In genomic region chr9:59955692-59956091, GRCm38 (mm10) we compare ENCODE assay signal across 18 mouse cellular contexts. TPM values are rescaled to one million over a fixed set of nuclear protein-coding genes. Genes with fewer than 3 reads are reported as not detected.
DNase-seq lines count a peak whose midpoint lies in the region; ATAC-seq and TF ChIP-seq lines count a peak whose summit lies in the region.
"Had no signal": no experiment of that assay in that cellular context is flagged by ENCODE, and none has a peak within 500 bp of the region (broad histone marks: within the 10 kb centered on the region; RNA-seq: fewer than 3 reads in every experiment).

No protein-coding gene starts in this region.

- H3K36me3 ChIP-seq in heart, embryonic 12.5 days, result no peaks in the 10 kb centered on the region
- H3K36me3 ChIP-seq in embryonic facial prominence, embryonic 13.5 days, result no peaks in the 10 kb centered on the region
- no peaks in the 10 kb centered on the region for H3K36me3 ChIP-seq in heart, postnatal 0 days (replicated peaks; ENCODE audit: control insufficient read depth, insufficient read depth, low read length)
- H3K36me3 ChIP-seq in limb, embryonic 14.5 days (ENCODE audit: control insufficient read depth, insufficient read depth, low read length), result no peaks in the 10 kb centered on the region
- H3K36me3 ChIP-seq: midbrain, embryonic 13.5 days had no signal

- no peaks in the 10 kb centered on the region for H3K27me3 ChIP-seq in heart, embryonic 12.5 days (replicated peaks)
- H3K27me3 ChIP-seq in embryonic facial prominence, embryonic 13.5 days, result no peaks in the 10 kb centered on the region
- H3K27me3 ChIP-seq in heart, postnatal 0 days (ENCODE audit: control insufficient read depth, insufficient read depth, low read length), result no peaks in the 10 kb centered on the region
- no peaks in the 10 kb centered on the region for H3K27me3 ChIP-seq in limb, embryonic 14.5 days (ENCODE audit: control insufficient read depth, insufficient read depth, low read length)
- H3K27me3 ChIP-seq: midbrain, embryonic 13.5 days had no signal

- TF ChIP-seq CTCF in heart, postnatal 0 days (IDR thresholded peaks at IDR 0.05; ENCODE audit: low read depth), result no peak

- no peak for DNase-seq in heart, adult 9 months (ENCODE audit: low spot score in 2 of 2)
- peak; percentile 68 for DNase-seq in heart, postnatal 0 days (ENCODE audit: low spot score)
- no peak for DNase-seq in limb, embryonic 14.5 days (ENCODE audit: low spot score)
- DNase-seq in adrenal gland, postnatal 25 days, result no peak
- no peak for DNase-seq in adrenal gland, postnatal 14 days
- DNase-seq: adrenal gland, adult 2 months; cerebellum, adult 2 months; liver, postnatal 0 days; thymus, adult 2 months had no signal

- H3K9ac ChIP-seq in heart, embryonic 12.5 days, result no peak overlapping the region
- no peak overlapping the region for H3K9ac ChIP-seq in embryonic facial prominence, embryonic 13.5 days
- H3K9ac ChIP-seq in heart, postnatal 0 days (replicated peaks; ENCODE audit: low read depth, low read length), result no peak overlapping the region
- no peak overlapping the region for H3K9ac ChIP-seq in limb, embryonic 14.5 days (ENCODE audit: low read depth, low read length, severe bottlenecking)
- H3K9ac ChIP-seq: liver, postnatal 0 days; midbrain, embryonic 13.5 days had no signal

- peaks cover 22% of the 10 kb centered on the region for H3K4me1 ChIP-seq in heart, embryonic 12.5 days (replicated peaks)
- peaks cover 18% of the 10 kb centered on the region for H3K4me1 ChIP-seq in embryonic facial prominence, embryonic 13.5 days
- H3K4me1 ChIP-seq in heart, postnatal 0 days (ENCODE audit: control insufficient read depth, insufficient read depth), result peaks cover 9% of the 10 kb centered on the region; the same call in 1 of the 2 replicates
- 0 out of 2 replicates have a peak, but pooled peaks cover 3% of the 10 kb centered on the region for H3K4me1 ChIP-seq in limb, embryonic 14.5 days (ENCODE audit: control insufficient read depth, insufficient read depth, low read length)

- H3K4me2 ChIP-seq in heart, embryonic 12.5 days, result peak overlapping the region; percentile 26; the same call in 1 of the 2 replicates
- peak overlapping the region; percentile 49; the same call in 1 of the 2 replicates for H3K4me2 ChIP-seq in embryonic facial prominence, embryonic 13.5 days
- no peak overlapping the region for H3K4me2 ChIP-seq in heart, postnatal 0 days (ENCODE audit: low read depth, low read length)
- H3K4me2 ChIP-seq in limb, embryonic 14.5 days (replicated peaks; ENCODE audit: low read depth, low read length, severe bottlenecking), result no peak overlapping the region
- H3K4me2 ChIP-seq: midbrain, embryonic 13.5 days had no signal

- WGBS in heart, embryonic 12.5 days, result 41% methylated on average over 6 of the region's 6 CpGs
- 56% methylated on average over 6 of the region's 6 CpGs for WGBS in embryonic facial prominence, embryonic 13.5 days
- 25% methylated on average over 6 of the region's 6 CpGs for WGBS in heart, postnatal 0 days
- 55% methylated on average over 6 of the region's 6 CpGs for WGBS in limb, embryonic 14.5 days

- peak; percentile 79; the same call in 1 of the 2 replicates for TF ChIP-seq EP300 in heart, postnatal 0 days (IDR thresholded peaks at IDR 0.05; ENCODE audit: low read depth)

- H3K4me3 ChIP-seq in heart, embryonic 12.5 days, result no peak overlapping the region
- no peak overlapping the region for H3K4me3 ChIP-seq in embryonic facial prominence, embryonic 13.5 days
- no peak overlapping the region for H3K4me3 ChIP-seq in heart, postnatal 0 days (ENCODE audit: low read depth, low read length)
- H3K4me3 ChIP-seq in limb, embryonic 14.5 days (replicated peaks; ENCODE audit: low read length), result no peak overlapping the region
- H3K4me3 ChIP-seq: midbrain, embryonic 13.5 days had no signal

- no peak for ATAC-seq in heart, embryonic 12.5 days (ENCODE audit: insufficient number of reproducible peaks, low FRiP score)
- ATAC-seq in embryonic facial prominence, embryonic 13.5 days (ENCODE audit: insufficient number of reproducible peaks, insufficient read depth, low FRiP score, low TSS enrichment, low read depth), result no peak
- ATAC-seq in heart, postnatal 0 days (ENCODE audit: insufficient read depth, low read depth), result peak; percentile 71
- ATAC-seq in limb, embryonic 14.5 days (ENCODE audit: low FRiP score, low read depth), result peak; percentile 35; the same call in 1 of the 2 replicates
- ATAC-seq: liver, postnatal 0 days; midbrain, embryonic 13.5 days had no signal

- H3K27ac ChIP-seq in heart, embryonic 12.5 days (ENCODE audit: poor library complexity, severe bottlenecking), result peak overlapping the region; percentile 60
- peak overlapping the region; percentile 57 for H3K27ac ChIP-seq in embryonic facial prominence, embryonic 13.5 days
- peak overlapping the region; percentile 54 for H3K27ac ChIP-seq in heart, postnatal 0 days (ENCODE audit: low read depth)
- H3K27ac ChIP-seq in limb, embryonic 14.5 days (replicated peaks; ENCODE audit: low read depth, low read length), result peak overlapping the region; percentile 27
- H3K27ac ChIP-seq: macrophage; midbrain, embryonic 13.5 days had no signal

- TF ChIP-seq POLR2A in limb, embryonic 14.5 days (IDR thresholded peaks at IDR 0.05; ENCODE audit: borderline replicate concordance, extremely low read depth, insufficient read depth, insufficient read length), result no peak

- no peaks in the 10 kb centered on the region for H3K9me3 ChIP-seq in heart, embryonic 12.5 days (replicated peaks)
- no peaks in the 10 kb centered on the region for H3K9me3 ChIP-seq in embryonic facial prominence, embryonic 13.5 days
- H3K9me3 ChIP-seq in heart, postnatal 0 days (replicated peaks; ENCODE audit: control insufficient read depth, low read length), result no peaks in the 10 kb centered on the region
- H3K9me3 ChIP-seq in limb, embryonic 14.5 days (ENCODE audit: control insufficient read depth, low read length), result no peaks in the 10 kb centered on the region
- H3K9me3 ChIP-seq: midbrain, embryonic 13.5 days had no signal

RNA-seq across cellular contexts. Expression of gene Nr2e3, which starts 4.8 kb away (rescaled TPM):
- 0.09 TPM in 1 of 2 replicates, not detected in the other for polyA plus RNA-seq in heart, embryonic 12.5 days (2016; fragmentation: Nextera tagmentation; extraction: Ambion mirVana)
- polyA plus RNA-seq in embryonic facial prominence, embryonic 13.5 days (2015; fragmentation: Nextera tagmentation; extraction: Ambion mirVana), result 2.1 and 2.6 TPM in 2 replicates
- not detected in 2 replicates for total RNA-seq in heart, postnatal 0 days (2014; rRNA removed; ENCODE audit: low replicate concordance)
- not detected in 2 replicates for polyA plus RNA-seq in heart, postnatal 0 days (2015; fragmentation: Nextera tagmentation; extraction: Ambion mirVana)
- 2.3 and 2.7 TPM in 2 replicates for polyA plus RNA-seq in limb, embryonic 14.5 days (2012; rRNA removed)
- polyA plus RNA-seq in limb, embryonic 14.5 days (2014; fragmentation: Nextera tagmentation; extraction: Ambion mirVana), result 1.8 and 2.1 TPM in 2 replicates
- not detected in 2 replicates for total RNA-seq in adrenal gland, postnatal 25 days (2021)
- 0.53 TPM in 1 of 2 replicates, not detected in the other for total RNA-seq in adrenal gland, postnatal 14 days (2021)
- total RNA-seq: adrenal gland, adult 2 months; gastrocnemius, postnatal 4 days; MEL had no signal
- polyA plus RNA-seq: adrenal gland, adult 2 months; C2C12; cerebellum, adult 2 months; kidney, embryonic 14.5 days; liver, postnatal 0 days; macrophage; midbrain, embryonic 13.5 days; spleen, adult 2 months; thymus, adult 2 months had no signal

Comparison
In these comparisons a context has a peak if more than half of its experiments do, and no peak if none do; other contexts are left out.
1. ATAC-seq: peak in heart, postnatal 0 days (single experiment) and limb, embryonic 14.5 days (single experiment); none in heart, embryonic 12.5 days (single experiment) and embryonic facial prominence, embryonic 13.5 days (single experiment).
2. H3K4me2 ChIP-seq: peak in heart, embryonic 12.5 days (single experiment) and embryonic facial prominence, embryonic 13.5 days (single experiment); none in heart, postnatal 0 days (single experiment) and limb, embryonic 14.5 days (single experiment).
3. Peak in every context shown above with its lines, with median percentiles within 50 percentile points of each other: H3K27ac ChIP-seq.